Mouse (Mus musculus): Measurements from ENCODE around the gene Mrgprb5.
"Not testable (repeated sequence)": the region's sequence is repeated elsewhere in the genome, so short reads cannot be mapped to it uniquely, and the experiment has no call there.

Mrgprb5 gene

DNA sequence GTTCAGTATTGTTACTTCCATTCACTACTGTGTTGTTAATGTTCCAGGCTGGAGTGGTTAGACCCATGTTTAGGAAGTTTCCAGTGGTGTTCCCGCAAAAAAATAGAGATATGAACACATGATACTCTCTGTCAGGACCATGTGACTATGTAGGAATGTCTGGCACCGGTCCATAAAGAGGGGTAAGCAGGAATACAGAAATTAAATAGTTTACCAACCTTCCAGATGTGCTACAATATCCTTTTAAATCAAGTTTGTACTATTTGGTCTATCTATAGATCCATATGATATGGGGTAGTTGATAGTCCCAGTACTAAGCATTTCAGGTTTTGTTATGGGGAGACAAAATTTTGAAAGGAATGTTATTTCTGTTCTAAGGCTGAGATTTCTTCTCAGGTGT lies at the start of gene Mrgprb5:
Gene Mrgprb5, minus strand, starts transcription at position 101 of the 400 bp plus-strand sequence.
- DNase-seq (ENCODE audit: low spot score) = no peak

GRCm38 (mm10) chr7:48199188-48199587 lies 30.4 kb upstream of the Mrgprb5 start, which contains the start of gene Mrgprb4:
Gene Mrgprb4 (minus strand): TSS chr7:48199288.
- DNase-seq (ENCODE audit: low spot score) = no peak

DNA sequence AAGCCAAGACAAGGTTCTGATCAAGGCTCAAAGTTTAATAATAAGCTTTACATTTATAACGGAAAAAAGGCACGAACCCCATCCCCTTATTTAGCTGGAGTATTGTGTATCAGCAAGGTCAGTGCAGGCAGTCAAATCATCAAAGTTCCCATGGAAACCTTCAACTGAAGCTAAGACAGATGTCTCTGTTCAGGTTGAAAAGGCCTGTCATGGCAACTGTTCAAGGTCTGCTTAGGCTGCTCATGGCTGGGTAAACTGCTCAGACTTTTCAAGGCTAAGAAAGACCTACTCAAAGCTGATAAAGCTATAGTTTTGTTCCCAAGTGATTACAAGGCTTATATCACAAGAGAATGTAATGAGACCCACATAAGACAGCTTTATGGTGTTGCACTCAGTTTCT lies 1.3 kb downstream of the Mrgprb5 start:
- no peak for DNase-seq (ENCODE audit: low spot score)

GRCm38 (mm10) chr7:48138248-48138702 lies 30.5 kb downstream of the Mrgprb5 start:
- peak; percentile 5 for DNase-seq (ENCODE audit: low spot score)

- DNase-seq (ENCODE audit: low spot score) = peak; percentile 26
Measured at GRCm38 (mm10) chr7:48137216-48138077, 31.4 kb downstream of the Mrgprb5 start.

DNA sequence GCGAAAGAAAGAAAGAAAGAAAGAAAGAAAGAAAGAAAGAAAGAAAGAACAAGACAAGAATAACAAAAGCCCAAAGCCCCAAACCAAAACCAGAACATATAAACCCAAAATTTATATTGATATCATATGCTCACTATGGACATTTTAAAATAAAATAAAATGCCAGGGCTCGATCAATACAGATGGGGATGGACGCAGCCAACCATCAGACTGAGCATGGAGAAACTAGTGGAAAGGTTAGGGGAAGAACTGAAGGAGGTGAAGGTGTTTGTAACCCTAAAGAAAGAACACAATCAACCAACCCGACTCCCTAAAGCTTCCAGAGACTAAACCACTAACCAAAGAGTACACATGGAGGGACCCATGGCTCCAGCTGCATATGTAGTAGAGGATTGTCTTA lies 36.1 kb downstream of the Mrgprb5 start:
- DNase-seq (ENCODE audit: low spot score) = no peak

- not testable (repeated sequence) for DNase-seq (ENCODE audit: low spot score)
Measured at GRCm38 (mm10) chr7:48132247-48132646, 36.6 kb downstream of the Mrgprb5 start.

DNA sequence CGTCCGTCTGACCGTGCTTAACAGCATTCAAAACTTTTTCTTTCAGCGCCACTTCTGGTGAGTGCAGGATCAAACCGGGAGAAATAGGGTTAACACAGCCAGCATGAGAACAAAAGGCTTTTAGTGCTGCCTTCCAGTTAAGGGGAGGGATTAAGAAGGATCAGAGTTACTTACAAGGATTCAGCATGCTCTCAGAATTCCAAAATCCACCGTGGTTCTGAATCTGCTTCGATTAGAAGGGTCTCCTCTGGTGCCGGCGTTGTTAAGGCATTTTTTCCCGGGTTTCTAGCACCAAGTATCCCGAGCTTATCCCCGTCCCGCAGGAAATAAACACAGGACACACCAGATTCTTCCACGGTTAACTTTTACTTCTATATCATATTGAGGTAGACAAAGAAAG lies 37.0 kb downstream of the Mrgprb5 start:
- DNase-seq (ENCODE audit: low spot score) = not testable (repeated sequence)

DNA sequence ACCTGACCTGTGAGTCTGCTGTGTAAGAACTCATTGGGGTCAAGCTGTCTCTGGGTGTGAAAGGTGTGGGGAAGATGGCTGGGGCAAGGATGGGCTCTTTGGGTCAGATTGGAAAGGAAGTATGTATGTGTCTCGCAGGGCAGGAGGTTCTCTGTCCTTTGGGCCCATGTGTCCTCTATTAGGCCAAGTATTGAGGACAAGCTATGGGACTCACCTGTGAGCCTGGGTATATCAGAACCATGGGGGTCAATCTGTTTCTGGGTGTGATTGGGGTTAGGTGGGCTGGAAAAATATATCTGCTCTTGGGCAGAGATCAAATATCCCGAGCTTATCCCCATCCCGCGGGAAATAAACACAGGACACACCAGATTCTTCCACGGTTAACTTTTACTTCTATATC lies 45.0 kb downstream of the Mrgprb5 start:
- no peak for DNase-seq (ENCODE audit: low spot score)

Measured in urinary bladder, postnatal 25 days (tissue).